Mouse (Mus musculus) lung, embryonic 14.5 days (tissue): ENCODE data around the gene Pkn2. TPM values are rescaled to one million over a fixed set of nuclear protein-coding genes. Genes with fewer than 3 reads are reported as not detected.

Experiments
- ATAC-seq: fragments of 200-750 bp; cut with Nextera tagmentation; 2 replicates; pipeline ENCODE4 v1.8.0; 2017; ENCODE audit warnings: mild to moderate bottlenecking, moderate TSS enrichment, moderate library complexity; ENCODE audit not compliant: insufficient read depth
- DNase-seq: peaks from one replicate; pipeline ENCODE4 v3.0.0-alpha.2; 2015
- H3K27ac ChIP-seq: fragments of 300-500 bp; sonication (generic); 2 replicates; pipeline ENCODE4 v1.5.1; 2014; ENCODE audit warnings: low read depth, mild to moderate bottlenecking, moderate library complexity
- H3K27me3 ChIP-seq: fragments of 300-500 bp; sonication (generic); 2 replicates; pipeline ENCODE4 v1.6.1; 2014; ENCODE audit warnings: low read length, control low read depth; ENCODE audit not compliant: insufficient read depth
- H3K36me3 ChIP-seq: fragments of 300-500 bp; sonication (generic); 2 replicates; pipeline ENCODE4 v1.6.1; 2014; ENCODE audit warnings: control low read depth; ENCODE audit not compliant: insufficient read depth
- H3K4me1 ChIP-seq: fragments of 300-500 bp; sonication (generic); 2 replicates; pipeline ENCODE4 v1.6.1; 2014; ENCODE audit warnings: antibody characterized with exemption, control low read depth; ENCODE audit not compliant: insufficient read depth
- H3K4me2 ChIP-seq: fragments of 300-500 bp; sonication (generic); 2 replicates; pipeline ENCODE4 v1.6.1; 2014; ENCODE audit warnings: mild to moderate bottlenecking
- H3K4me3 ChIP-seq: fragments of 300-500 bp; sonication (generic); 2 replicates; pipeline ENCODE4 v1.5.1; 2014; ENCODE audit warnings: low read depth, low read length
- H3K9ac ChIP-seq: fragments of 300-500 bp; sonication (generic); 2 replicates; pipeline ENCODE4 v1.6.1; 2014
- H3K9me3 ChIP-seq: fragments of 300-500 bp; sonication (generic); 2 replicates; pipeline ENCODE4 v1.6.1; 2016; ENCODE audit warnings: low read depth, low read length, control low read depth
- CTCF ChIP-seq: IDR thresholded peaks from 2 replicates; pipeline ENCODE4 v1.5.1; 2016; ENCODE audit warnings: antibody characterized with exemption, low read depth
- WGBS: fragments of 180-500 bp; shearing (Covaris S2); extraction: QIAGEN DNeasy Blood & Tissue Kit; methylation state at CpG from one replicate; pipeline ENCODE4 v1.1.7; 2014; 5-methylcytosine and 5-hydroxymethylcytosine counted together
- polyA plus RNA-seq: library from polyadenylated mRNA; unstranded; fragments of >200 nt; fragmentation: Nextera tagmentation; extraction: Ambion mirVana; gene quantifications from 2 replicates; pipeline ENCODE4 v1.2.1, GENCODE M21; 2014

Pkn2 gene
- polyA plus RNA-seq, 1 experiment from 2014 or later: 56.8 TPM

- Histone ChIP-seq H3K4me1 (no peaks in the 10 kb centered on the region), H3K4me2 (peak overlapping the region; percentile 61), H3K27me3 (no peaks in the 10 kb centered on the region), H3K9ac (peak overlapping the region; percentile 95), H3K9me3 (no peaks in the 10 kb centered on the region), H3K4me3 (peak overlapping the region; percentile 95), H3K27ac (peak overlapping the region; percentile 95), H3K36me3 (no peaks in the 10 kb centered on the region)
- under 1% methylated on average over 55 of the region's 72 CpGs for WGBS
- ATAC-seq (peak; percentile 26), DNase-seq (peak; percentile 68)
- no peak for TF ChIP-seq CTCF
Observed at GRCm38 (mm10) chr3:142880790-142881588, 815 bp downstream of the Pkn2 start.

GRCm38 (mm10) chr3:142863236-142863635, 18.6 kb downstream of the Pkn2 start:
- H3K4me2 ChIP-seq: no peak overlapping the region
- H3K36me3 ChIP-seq: no peaks in the 10 kb centered on the region
- H3K9ac ChIP-seq: no peak overlapping the region
- no peak for TF ChIP-seq CTCF
- H3K27ac ChIP-seq: no peak overlapping the region
- WGBS: 62% methylated on average over 2 of the region's 2 CpGs
- peak; percentile 68 for DNase-seq
- H3K27me3 ChIP-seq: no peaks in the 10 kb centered on the region
- H3K4me1 ChIP-seq: no peaks in the 10 kb centered on the region
- peak; percentile 90 for ATAC-seq
- H3K9me3 ChIP-seq: no peaks in the 10 kb centered on the region
- no peak overlapping the region for H3K4me3 ChIP-seq

- 0 out of 2 replicates have a peak, but pooled peaks cover 7% of the 10 kb centered on the region for H3K36me3 ChIP-seq
- no peak overlapping the region for H3K4me3 ChIP-seq
- H3K27me3 ChIP-seq: no peaks in the 10 kb centered on the region
- 63% methylated on average over 3 of the region's 3 CpGs for WGBS
- no peak for DNase-seq
- H3K4me2 ChIP-seq: no peak overlapping the region
- no peaks in the 10 kb centered on the region for H3K9me3 ChIP-seq
- H3K4me1 ChIP-seq: no peaks in the 10 kb centered on the region
- no peak overlapping the region for H3K9ac ChIP-seq
- H3K27ac ChIP-seq: no peak overlapping the region
- ATAC-seq: no peak
- TF ChIP-seq CTCF: no peak
Observed at GRCm38 (mm10) chr3:142856832-142857231, 25.0 kb downstream of the Pkn2 start.

GRCm38 (mm10) chr3:142855961-142856472, 25.8 kb downstream of the Pkn2 start:
- Histone ChIP-seq H3K4me1 (no peaks in the 10 kb centered on the region), H3K9ac (no peak overlapping the region), H3K9me3 (no peaks in the 10 kb centered on the region), H3K4me3 (no peak overlapping the region), H3K36me3 (0 out of 2 replicates have a peak, but pooled peaks cover 7% of the 10 kb centered on the region), H3K27me3 (no peaks in the 10 kb centered on the region), H3K27ac (no peak overlapping the region), H3K4me2 (no peak overlapping the region)
- TF ChIP-seq CTCF: no peak
- ATAC-seq (no peak), DNase-seq (no peak)
- WGBS: 65% methylated on average over 4 of the region's 4 CpGs

- Histone ChIP-seq H3K4me1 (no peaks in the 10 kb centered on the region), H3K4me2 (no peak overlapping the region), H3K9me3 (no peaks in the 10 kb centered on the region), H3K27ac (no peak overlapping the region), H3K4me3 (no peak overlapping the region), H3K27me3 (no peaks in the 10 kb centered on the region), H3K36me3 (0 out of 2 replicates have a peak, but pooled peaks cover 7% of the 10 kb centered on the region), H3K9ac (no peak overlapping the region)
- 92% methylated on average over 3 of the region's 3 CpGs for whole genome bisulfite sequencing
- ATAC-seq (no peak), DNase-seq (no peak)
- no peak for TF ChIP-seq CTCF
Observed at GRCm38 (mm10) chr3:142852911-142853310, 28.9 kb downstream of the Pkn2 start.

GRCm38 (mm10) chr3:142851631-142852030, 30.2 kb downstream of the Pkn2 start:
- Histone ChIP-seq H3K4me1 (no peaks in the 10 kb centered on the region), H3K9ac (no peak overlapping the region), H3K4me2 (no peak overlapping the region), H3K36me3 (0 out of 2 replicates have a peak, but pooled peaks cover 7% of the 10 kb centered on the region), H3K9me3 (no peaks in the 10 kb centered on the region), H3K27ac (no peak overlapping the region), H3K4me3 (no peak overlapping the region), H3K27me3 (no peaks in the 10 kb centered on the region)
- WGBS: 34% methylated on average over 3 of the region's 3 CpGs
- TF ChIP-seq CTCF: no peak
- DNase-seq (peak; percentile 79), ATAC-seq (no peak)

GRCm38 (mm10) chr3:142839961-142840360, 41.8 kb downstream of the Pkn2 start:
- no peak for TF ChIP-seq CTCF
- Histone ChIP-seq H3K27me3 (no peaks in the 10 kb centered on the region), H3K9me3 (no peaks in the 10 kb centered on the region), H3K4me3 (no peak overlapping the region), H3K36me3 (peaks cover 15% of the 10 kb centered on the region; the same call in 1 of the 2 replicates), H3K4me1 (no peaks in the 10 kb centered on the region), H3K4me2 (no peak overlapping the region), H3K9ac (no peak overlapping the region), H3K27ac (no peak overlapping the region)
- ATAC-seq: no peak
- DNase-seq: no peak
- WGBS: 62% methylated on average over 4 of the region's 4 CpGs
